ENCODE assay signal across 26 mouse cellular contexts in the genomic region with DNA sequence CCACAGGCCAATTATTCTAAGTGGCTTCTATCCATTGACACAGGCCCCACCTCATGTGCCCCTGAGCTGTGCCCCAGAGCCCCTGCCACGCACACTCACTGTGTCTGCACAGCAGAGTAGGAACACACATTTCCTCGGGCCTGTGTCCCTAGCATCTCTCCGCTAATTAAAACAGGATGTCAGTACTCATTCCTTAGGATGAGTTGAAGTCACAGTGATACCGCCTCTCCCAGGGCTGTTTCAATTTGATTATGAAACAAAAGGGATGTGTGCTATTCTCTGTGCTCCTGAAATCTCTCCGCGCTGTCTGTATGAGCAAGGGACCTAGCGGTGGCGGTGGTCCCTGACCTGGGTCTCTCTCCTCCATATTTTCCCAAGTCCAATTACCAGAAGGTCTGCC.
DNase-seq lines count a peak whose midpoint lies in the region; ATAC-seq and TF ChIP-seq lines count a peak whose summit lies in the region.
"Had no signal": no experiment of that assay in that cellular context is flagged by ENCODE, and none has a peak within 500 bp of the region (broad histone marks: within the 10 kb centered on the region; RNA-seq: fewer than 3 reads in every experiment).

No protein-coding gene starts in this region.

- TF ChIP-seq POLR2A in cortical plate, adult 2 months (IDR thresholded peaks at IDR 0.05; ENCODE audit: extremely low read depth, insufficient read depth, low read length): no peak

- H3K36me3 ChIP-seq in embryonic facial prominence, embryonic 14.5 days (ENCODE audit: control insufficient read depth, insufficient read depth, low read length): no peaks in the 10 kb centered on the region
- no peaks in the 10 kb centered on the region for H3K36me3 ChIP-seq in neural tube, embryonic 15.5 days
- H3K36me3 ChIP-seq: embryonic facial prominence, embryonic 15.5 days; forebrain, embryonic 12.5 days; forebrain, embryonic 15.5 days; hindbrain, embryonic 10.5 days; hindbrain, embryonic 13.5 days; intestine, embryonic 15.5 days had no signal

- WGBS in embryonic facial prominence, embryonic 14.5 days: 54% methylated on average over 8 of the region's 8 CpGs
- 87% methylated on average over 8 of the region's 8 CpGs for WGBS in neural tube, embryonic 15.5 days

- H3K4me3 ChIP-seq in cortical plate, adult 2 months (ENCODE audit: insufficient read depth, low read length): no peak overlapping the region
- no peak overlapping the region for H3K4me3 ChIP-seq in embryonic facial prominence, embryonic 14.5 days (ENCODE audit: low read depth, low read length)
- H3K4me3 ChIP-seq in neural tube, embryonic 15.5 days (replicated peaks): no peak overlapping the region
- H3K4me3 ChIP-seq in left cerebral cortex, adult 2 months: no peak overlapping the region
- H3K4me3 ChIP-seq: embryonic facial prominence, embryonic 15.5 days; forebrain, embryonic 12.5 days; forebrain, embryonic 15.5 days; heart, adult 2 months; hindbrain, embryonic 10.5 days; hindbrain, embryonic 13.5 days; intestine, embryonic 15.5 days had no signal

- no peak overlapping the region for H3K9ac ChIP-seq in embryonic facial prominence, embryonic 14.5 days (ENCODE audit: low read depth, low read length)
- no peak overlapping the region for H3K9ac ChIP-seq in neural tube, embryonic 15.5 days (replicated peaks)
- H3K9ac ChIP-seq: embryonic facial prominence, embryonic 15.5 days; forebrain, embryonic 12.5 days; forebrain, embryonic 15.5 days; hindbrain, embryonic 13.5 days; intestine, embryonic 15.5 days had no signal

- peak overlapping the region; percentile 35; the same call in 1 of the 2 replicates for H3K27ac ChIP-seq in cortical plate, adult 2 months (ENCODE audit: insufficient read depth, low read length)
- H3K27ac ChIP-seq in embryonic facial prominence, embryonic 14.5 days (replicated peaks; ENCODE audit: low read depth, low read length): no peak overlapping the region
- H3K27ac ChIP-seq in neural tube, embryonic 15.5 days (replicated peaks): no peak overlapping the region
- no peak overlapping the region for H3K27ac ChIP-seq in left cerebral cortex, adult 2 months
- H3K27ac ChIP-seq: embryonic facial prominence, embryonic 15.5 days; forebrain, embryonic 12.5 days; forebrain, embryonic 15.5 days; heart, adult 2 months; hindbrain, embryonic 10.5 days; hindbrain, embryonic 13.5 days; intestine, embryonic 15.5 days had no signal

- no peak overlapping the region for H3K4me2 ChIP-seq in embryonic facial prominence, embryonic 14.5 days (ENCODE audit: low read depth, low read length)
- H3K4me2 ChIP-seq in neural tube, embryonic 15.5 days: no peak overlapping the region
- H3K4me2 ChIP-seq: embryonic facial prominence, embryonic 15.5 days; forebrain, embryonic 12.5 days; forebrain, embryonic 15.5 days; heart, embryonic 11.5 days; hindbrain, embryonic 13.5 days; intestine, embryonic 15.5 days had no signal

- H3K27me3 ChIP-seq in embryonic facial prominence, embryonic 14.5 days (replicated peaks; ENCODE audit: control insufficient read depth, insufficient read depth, low read length): no peaks in the 10 kb centered on the region
- no peaks in the 10 kb centered on the region for H3K27me3 ChIP-seq in neural tube, embryonic 15.5 days (replicated peaks)
- H3K27me3 ChIP-seq: embryonic facial prominence, embryonic 15.5 days; forebrain, embryonic 12.5 days; forebrain, embryonic 15.5 days; hindbrain, embryonic 13.5 days; intestine, embryonic 15.5 days; Patski had no signal

- no peaks in the 10 kb centered on the region for H3K9me3 ChIP-seq in embryonic facial prominence, embryonic 14.5 days (ENCODE audit: control insufficient read depth, low read length)
- H3K9me3 ChIP-seq in neural tube, embryonic 15.5 days (replicated peaks): no peaks in the 10 kb centered on the region
- H3K9me3 ChIP-seq: embryonic facial prominence, embryonic 15.5 days; forebrain, embryonic 12.5 days; forebrain, embryonic 15.5 days; hindbrain, embryonic 10.5 days; hindbrain, embryonic 13.5 days; intestine, embryonic 15.5 days had no signal

- no peak for DNase-seq in frontal cortex, postnatal 10 days (ENCODE audit: low spot score in 2 of 2)
- DNase-seq in embryonic facial prominence, embryonic 14.5 days (ENCODE audit: low spot score): peak; percentile 32
- DNase-seq in heart, adult 11 months: no peak
- no peak for DNase-seq in left cerebral cortex, adult 2 months (ENCODE audit: extremely low spot score in 1 of 2, low spot score in 2 of 2)
- DNase-seq: adrenal gland, postnatal 14 days; cerebellum, adult 11 months; cerebellum, adult 2 months; cerebellum, adult 9-11 months; cerebellum, postnatal 25 days; gastrocnemius, postnatal 25 days; heart, adult 2 months; heart, postnatal 36 days; kidney, adult 18-20 months; kidney, adult 9 months had no signal

- peak; percentile 56; the same call in 1 of the 2 replicates for ATAC-seq in frontal cortex, adult (ENCODE audit: low TSS enrichment)
- no peak for ATAC-seq in embryonic facial prominence, embryonic 14.5 days (ENCODE audit: low read depth)
- no peak for ATAC-seq in neural tube, embryonic 15.5 days (ENCODE audit: low FRiP score)
- ATAC-seq: forebrain, embryonic 15.5 days; hindbrain, embryonic 16.5 days; intestine, embryonic 15.5 days; Patski had no signal

- peaks cover 3% of the 10 kb centered on the region; the same call in 1 of the 2 replicates for H3K4me1 ChIP-seq in cortical plate, adult 2 months (ENCODE audit: control insufficient read depth, insufficient read depth, low read length)
- H3K4me1 ChIP-seq in embryonic facial prominence, embryonic 14.5 days (ENCODE audit: control insufficient read depth, insufficient read depth, low read length): no peaks in the 10 kb centered on the region
- peaks cover 4% of the 10 kb centered on the region; the same call in 1 of the 2 replicates for H3K4me1 ChIP-seq in neural tube, embryonic 15.5 days
- H3K4me1 ChIP-seq: forebrain, embryonic 15.5 days; intestine, embryonic 15.5 days had no signal

- no peak for TF ChIP-seq CTCF in cortical plate, adult 2 months (IDR thresholded peaks at IDR 0.05; ENCODE audit: extremely low read depth, insufficient read depth, low read length)
- no peak for TF ChIP-seq CTCF in left cerebral cortex, adult 2 months (IDR thresholded peaks at IDR 0.05)

- intact Hi-C loops in left cerebral cortex, adult 2 months (cut with DNase I): no loop called here
